Mouse (Mus musculus): ENCODE results near the gene Anp32b.

Anp32b gene

DNA sequence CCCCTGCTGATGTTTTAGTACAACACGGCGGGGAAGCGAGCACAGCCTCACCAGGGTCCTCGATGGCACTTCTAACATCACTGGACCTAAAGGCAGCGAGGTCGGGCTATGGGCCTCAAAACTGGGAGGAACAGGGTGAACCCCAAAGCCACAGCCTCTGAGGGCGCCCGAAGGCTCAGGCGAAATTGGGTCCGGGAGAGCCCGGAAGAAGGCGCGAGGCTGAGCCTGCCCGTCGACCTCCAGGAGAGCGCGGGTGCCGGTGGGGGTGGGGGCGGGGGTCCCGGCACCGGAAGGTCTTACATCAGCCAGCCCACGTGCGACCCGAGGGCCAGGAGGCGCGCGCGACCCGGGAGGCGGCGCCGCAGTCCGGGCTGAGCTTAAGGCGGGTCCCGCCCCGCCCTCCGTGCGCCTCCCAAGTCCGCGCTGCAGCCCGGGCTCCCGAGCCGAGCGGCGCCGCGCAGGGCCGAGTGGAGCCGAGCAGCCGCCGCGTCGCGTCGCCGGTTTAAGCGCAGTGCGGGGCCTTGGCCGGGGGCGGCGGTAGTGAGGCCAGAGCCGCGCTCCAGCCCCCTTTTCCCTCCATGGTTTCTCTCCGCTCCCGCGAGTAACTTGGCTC is at the start of gene Anp32b:
TSS of gene Anp32b (plus strand) at position 384 of the 613 bp plus-strand sequence.
- peak; percentile 78 for DNase-seq (ENCODE audit: low read depth, low spot score)

DNA sequence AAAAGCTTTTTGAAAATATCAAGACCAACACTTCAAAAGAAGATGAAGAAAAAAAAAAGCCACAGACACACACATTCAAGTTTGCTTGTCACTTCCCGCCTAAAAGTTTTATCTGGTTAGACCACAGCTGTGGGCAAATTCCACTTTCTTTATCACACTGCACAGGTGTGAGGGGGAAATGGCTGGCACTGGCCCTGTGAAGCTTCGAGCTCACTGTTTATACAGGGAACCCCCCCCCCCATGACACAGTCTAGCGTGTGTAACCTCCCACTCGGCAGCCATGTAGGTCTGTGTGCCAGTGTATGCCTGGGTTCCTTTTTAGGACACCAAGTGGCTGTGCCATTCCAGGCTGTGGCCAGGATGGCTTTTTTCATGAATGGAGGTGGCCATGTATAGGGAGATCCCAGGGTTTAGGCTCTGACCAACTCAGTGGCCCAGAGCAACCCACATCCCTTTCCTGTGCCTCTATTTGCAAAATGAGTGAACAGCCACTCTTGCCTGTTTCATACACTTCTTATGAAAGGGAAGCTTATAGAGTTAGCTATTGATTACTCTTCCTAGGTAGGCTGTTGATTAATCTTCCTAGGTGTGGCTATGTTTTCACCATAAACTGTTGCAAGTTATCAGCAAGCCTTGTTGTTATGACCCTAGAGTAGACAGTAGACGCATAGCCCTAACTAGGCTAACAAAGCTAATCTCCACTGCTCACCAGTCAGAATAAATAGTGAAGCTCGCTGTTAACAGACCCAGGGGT is 46.5 kb upstream of the Anp32b start:
- no peak for DNase-seq (ENCODE audit: low read depth, low spot score)

DNA sequence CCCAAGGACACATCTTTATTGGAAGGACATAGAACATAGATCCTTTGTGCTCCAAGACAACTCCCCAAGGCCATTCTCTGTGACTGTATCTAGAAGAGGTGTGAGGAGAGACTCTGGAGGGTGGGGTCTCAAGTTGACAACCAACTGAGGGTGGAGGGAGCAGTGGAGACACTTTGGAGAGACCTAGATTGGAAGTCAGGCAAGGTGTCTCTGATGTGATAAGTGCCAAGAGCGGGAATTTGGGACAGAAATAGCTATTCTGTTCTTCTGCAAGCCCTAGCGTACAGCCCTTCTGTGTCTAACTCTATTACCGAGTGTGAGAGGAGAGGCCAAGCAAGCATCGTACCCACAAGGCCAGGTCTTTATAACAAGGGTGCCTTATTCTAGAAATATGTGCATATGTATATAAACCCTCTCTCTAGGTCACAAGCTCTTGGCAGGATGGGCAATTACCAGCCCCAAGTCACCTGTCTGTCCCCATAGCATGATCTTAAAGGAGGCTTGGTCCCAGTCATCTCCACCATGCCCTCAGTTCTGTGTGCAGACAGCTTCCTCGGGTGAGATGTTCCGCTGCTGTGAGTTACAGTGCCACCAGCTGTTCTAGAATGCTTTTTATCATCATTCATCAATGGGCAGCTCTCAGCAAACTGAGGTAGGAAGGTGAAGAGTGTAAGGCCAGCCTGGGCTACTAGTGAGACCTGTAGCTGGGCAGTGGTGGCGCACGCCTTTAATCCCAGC is 43.6 kb upstream of the Anp32b start:
- no peak for DNase-seq (ENCODE audit: low read depth, low spot score)

DNA sequence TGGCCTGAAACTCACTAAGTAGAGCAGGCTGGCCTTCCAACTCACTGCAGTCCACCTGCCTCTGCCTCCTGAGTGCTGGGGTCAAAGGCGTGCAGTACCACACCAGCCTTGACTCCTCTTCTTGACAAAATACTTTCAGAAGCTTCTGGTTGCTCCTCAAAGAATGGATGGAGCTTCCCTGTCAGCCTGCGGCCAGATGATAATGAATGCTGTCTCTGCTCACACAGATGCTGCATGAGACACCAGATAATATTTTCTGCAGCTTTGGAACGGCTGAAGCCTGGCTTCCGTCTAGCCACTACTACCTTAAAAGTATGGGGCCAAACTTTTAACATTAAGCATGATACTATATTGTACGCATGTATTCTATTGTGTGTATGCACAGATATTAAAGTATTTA is 40.0 kb upstream of the Anp32b start:
- DNase-seq (ENCODE audit: low read depth, low spot score): no peak

DNA sequence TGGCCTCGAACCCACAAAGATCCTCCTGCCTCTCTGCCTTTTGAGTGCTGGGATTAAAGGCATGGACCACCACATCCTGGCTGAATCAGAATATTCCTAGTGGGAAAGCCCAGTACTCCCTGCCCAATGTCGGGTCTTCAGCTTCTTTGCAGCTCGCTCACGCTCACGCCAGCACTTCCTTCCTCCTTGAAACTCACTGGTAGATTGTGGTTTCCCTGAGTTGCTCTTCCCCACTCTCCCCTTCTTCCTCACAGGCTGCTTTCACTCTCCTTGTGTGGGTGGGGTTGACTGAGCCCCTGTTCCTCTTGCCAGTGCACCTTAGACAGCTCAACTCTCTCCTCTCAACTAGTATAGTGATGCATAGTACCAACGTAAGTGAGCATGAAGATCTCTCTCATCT is 39.2 kb upstream of the Anp32b start:
- no peak for DNase-seq (ENCODE audit: low read depth, low spot score)

DNA sequence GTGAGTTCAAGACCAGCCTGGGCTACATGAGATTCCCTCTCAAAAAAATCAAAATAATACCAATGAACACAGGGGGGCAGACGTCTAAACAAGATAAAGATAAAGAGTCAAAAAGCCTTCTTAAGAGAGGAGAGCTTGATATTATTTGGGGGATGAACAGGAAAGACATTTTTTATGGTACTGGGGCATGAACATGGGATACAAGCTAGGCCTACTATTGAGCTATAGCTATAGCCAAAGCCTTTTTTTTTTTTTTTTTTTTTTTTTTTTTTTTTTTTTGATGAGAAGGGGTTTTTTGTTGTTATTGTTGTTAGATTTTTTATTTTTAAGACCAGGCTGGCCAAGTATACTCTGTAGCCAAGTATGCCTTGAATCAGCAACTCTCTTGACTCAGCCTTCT is 38.6 kb upstream of the Anp32b start:
- no peak for DNase-seq (ENCODE audit: low read depth, low spot score)

DNA sequence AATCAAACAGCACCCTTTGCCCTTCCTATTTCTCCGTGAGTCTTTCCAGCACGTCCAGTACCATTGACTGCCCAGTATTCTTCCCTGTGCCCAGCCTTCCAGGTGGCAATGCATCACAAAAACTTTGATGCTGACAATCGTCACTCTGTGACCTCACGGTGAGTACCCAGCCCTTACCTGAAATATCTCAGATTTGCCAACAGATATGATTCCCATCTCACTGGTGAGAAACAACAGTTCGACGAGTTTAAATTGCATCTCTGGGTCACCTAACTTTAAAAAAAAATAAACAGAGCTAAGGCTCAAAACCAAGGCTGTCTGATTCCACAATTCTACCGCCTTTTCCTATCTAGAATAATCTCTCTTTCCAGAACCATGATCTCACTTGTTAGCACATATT is 37.3 kb upstream of the Anp32b start, which contains the start of gene Hemgn:
TSS of gene Hemgn (minus strand) at position 101 of the 400 bp plus-strand sequence.
- no peak for DNase-seq (ENCODE audit: low read depth, low spot score)

DNA sequence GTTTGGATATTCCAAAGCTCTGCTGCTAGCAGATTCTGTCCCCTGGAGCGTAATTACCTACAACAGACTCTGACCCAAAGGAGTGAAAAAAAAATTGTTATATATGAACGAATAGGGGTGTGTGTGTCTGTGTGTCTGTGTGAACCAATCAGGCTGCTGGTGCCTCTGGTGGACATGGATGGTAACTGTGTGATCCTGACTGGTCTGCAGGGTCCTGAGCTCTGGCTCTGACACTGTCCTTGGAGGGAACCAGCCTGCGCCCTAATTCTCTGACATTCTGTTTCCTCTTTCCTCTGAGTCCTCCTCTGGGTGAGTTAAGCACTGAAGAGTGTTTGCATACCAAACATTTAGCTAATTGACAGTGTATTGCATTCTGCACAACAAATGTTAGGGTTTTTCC is 33.2 kb upstream of the Anp32b start:
- peak; percentile 15 for DNase-seq (ENCODE audit: low read depth, low spot score)

DNA sequence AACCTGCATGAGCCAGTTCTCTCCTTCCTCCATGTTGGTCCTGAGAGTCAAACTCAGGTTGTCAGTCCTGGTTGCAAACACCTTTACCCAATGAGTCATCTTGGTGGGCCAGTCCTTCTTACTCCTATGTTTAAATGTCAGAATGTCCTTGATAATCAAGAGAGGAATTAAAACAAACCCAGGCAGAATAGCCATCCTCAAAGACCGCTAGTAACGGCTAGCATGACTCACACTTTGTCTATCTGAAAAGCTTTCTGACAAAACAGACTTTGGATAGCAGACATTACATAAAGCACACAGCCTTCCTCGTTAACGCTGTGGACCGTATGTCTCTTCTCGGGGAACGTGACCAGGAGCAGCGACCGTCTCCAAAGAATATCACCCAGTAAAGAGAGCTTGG is 31.9 kb upstream of the Anp32b start:
- no peak for DNase-seq (ENCODE audit: low read depth, low spot score)

DNA sequence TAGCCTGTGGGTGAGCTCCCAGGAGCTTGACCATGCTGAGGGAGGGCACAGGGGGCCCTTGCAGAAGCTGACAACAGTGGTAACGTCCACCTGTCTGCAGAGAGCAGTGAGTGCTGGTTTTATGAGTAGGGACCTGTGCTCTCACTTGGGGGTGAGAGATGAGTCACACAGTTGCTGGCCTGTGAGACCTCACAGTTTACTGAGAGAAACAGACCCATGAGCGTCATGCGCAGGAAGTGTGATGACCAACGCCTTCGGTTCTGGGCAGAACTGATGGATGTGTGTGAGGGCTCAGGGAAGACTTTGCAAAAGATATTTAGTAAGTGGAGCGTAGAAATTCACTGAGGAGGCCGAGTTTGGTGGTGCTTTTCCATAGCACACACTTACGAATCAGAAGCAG is 28.1 kb upstream of the Anp32b start:
- no peak for DNase-seq (ENCODE audit: low read depth, low spot score)

DNA sequence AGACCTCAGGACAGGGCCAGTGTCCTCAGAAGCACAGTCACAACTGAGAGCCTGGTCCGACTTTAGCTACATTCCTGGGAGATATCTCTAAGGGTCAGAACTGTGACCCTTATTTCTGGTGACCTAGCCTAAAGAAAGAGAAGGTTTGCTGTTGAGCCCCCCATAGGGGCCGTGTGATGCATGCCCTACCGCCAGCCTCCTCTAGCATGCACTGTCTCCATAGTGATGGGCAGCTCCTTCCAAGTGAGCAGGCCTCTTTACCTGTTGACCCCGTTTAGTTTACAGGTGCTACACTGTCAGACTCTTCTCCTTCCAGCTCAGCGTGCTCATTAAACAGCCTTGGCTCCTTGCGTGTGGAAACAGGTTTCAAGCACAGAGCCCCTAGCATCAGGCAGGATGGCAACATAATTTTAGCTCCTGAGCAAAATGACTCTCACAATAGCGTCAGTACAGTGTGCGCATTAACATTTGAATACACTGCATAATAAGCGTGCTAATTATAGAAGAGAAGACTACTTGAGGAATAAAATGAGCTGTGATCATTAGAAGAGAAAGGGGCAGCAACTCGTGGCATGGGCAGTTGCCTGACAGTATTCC is 21.7 kb upstream of the Anp32b start:
- no peak for DNase-seq (ENCODE audit: low read depth, low spot score)

DNA sequence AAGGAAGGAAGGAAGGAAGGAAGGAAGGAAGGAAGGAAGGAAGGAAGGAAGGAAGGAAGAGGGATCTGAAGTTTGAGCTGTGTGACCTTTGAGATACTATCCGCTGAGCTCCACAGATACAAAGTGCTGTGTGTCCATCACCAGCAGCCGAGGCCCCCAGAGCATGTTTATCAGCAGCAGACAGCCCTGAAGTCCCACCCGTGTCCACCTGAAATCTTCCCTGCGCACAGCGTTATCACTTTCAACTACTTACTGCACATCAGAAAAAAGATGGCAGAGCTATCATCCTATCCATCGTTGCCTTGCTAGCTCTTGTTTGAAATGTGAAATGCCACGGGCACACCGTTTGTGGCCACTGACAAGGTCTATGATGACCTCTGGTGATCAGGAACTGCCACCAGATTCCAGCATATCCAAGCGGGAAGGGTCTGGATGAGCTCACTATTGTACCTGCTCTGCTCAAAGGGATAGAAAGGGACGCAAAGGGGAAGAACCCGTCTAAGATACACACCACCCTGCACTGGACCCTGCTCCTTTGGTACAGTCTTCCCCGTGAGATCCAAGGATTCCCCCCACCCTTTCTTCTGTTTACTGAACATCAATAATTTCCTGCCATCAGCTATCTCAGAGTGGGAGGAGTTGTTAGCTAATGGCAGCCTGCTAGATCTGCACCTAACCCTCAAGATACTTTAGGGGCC is 18.2 kb upstream of the Anp32b start:
- DNase-seq (ENCODE audit: low read depth, low spot score): no peak

DNA sequence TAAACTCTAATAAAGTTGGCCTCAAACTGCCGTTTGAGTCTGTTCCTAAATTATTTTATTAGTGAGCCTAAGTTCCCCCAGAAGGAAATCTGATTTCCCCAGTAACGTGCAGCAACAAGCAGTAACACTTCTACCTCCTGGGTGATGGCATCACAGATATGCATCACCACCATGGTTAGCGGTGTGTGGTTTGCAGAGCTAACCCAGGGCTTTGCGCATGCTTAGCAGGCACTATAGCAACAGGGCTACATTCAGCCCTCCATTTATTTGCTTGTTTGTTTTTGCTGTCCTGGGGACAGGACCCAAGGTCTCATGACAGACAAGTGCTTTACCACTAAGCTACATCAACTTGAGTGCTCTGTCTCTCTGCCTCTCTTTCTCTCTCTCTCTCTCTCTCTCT is 8.2 kb upstream of the Anp32b start:
- DNase-seq (ENCODE audit: low read depth, low spot score): no peak

DNA sequence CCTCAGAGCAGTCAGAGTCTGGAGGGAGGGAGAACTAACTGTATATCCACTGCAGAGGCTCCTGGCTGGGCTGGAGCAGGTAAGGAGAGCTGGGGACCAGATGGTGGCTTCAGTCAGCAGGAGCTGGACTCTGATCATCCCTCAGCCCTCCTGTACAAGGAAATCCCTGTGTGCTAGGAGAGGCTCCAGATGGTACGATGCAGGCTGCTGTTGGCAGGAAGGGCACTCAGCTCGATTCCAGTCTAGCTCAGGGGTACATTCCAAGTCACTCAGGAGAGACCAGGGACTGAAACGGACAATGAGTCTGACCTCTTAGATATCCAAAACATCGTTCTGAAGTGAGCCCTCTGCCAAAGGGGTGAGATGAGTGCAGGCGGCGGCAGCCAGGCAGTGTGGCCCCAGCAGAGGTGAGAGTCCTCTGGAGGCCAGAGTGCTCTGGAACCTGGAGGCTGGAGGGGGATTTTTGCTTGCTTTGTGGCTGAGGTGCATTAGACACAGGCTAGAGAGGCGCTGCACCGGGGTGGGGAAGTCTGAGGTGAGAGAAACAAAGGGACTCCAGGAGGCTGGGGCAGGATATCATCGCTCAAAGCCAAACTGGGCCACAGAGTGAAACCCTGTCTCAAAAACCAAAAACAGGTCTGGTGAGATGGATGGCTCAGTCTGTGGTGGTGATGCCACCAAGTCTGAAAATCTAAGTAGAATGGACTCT is 5.3 kb upstream of the Anp32b start:
- no peak for DNase-seq (ENCODE audit: low read depth, low spot score)

DNA sequence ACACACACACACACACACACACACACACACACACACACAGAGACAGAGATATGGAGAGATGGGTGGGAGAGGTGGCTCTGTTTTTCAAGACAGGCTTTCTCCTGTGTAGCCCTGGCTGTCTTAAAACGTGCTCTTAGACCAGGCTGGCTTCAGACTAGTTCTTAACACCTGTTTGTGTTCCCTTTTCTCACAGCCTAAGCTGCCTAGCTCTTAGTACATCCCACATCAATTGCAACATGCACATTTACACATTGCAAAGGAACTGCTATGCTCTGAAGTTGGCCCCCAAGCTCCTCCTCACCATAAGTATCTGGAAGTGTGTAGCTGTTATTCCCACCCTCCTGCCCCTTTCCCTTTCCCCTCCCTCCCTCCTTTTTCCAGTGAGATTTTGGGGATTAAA is 3.2 kb upstream of the Anp32b start:
- no peak for DNase-seq (ENCODE audit: low read depth, low spot score)

DNA sequence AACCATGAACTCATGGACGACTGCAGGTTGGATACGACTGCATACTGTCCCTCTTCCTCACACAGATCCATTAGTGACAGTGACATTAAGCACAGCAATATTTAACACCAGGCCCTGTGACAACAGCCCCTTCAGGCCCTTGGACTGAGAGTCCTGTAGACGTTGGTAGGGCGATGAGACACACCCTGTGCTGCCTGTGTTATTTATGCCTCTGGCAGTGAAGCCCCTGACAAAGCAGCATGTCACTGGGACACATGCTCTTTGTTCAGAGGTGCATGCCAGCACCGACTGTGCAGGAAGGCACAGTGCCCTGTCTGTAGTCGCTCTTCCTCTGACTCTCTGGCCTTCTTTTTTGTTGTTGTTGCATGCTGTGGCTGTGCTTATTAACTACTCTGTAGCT is 1.8 kb upstream of the Anp32b start:
- DNase-seq (ENCODE audit: low read depth, low spot score): no peak

DNA sequence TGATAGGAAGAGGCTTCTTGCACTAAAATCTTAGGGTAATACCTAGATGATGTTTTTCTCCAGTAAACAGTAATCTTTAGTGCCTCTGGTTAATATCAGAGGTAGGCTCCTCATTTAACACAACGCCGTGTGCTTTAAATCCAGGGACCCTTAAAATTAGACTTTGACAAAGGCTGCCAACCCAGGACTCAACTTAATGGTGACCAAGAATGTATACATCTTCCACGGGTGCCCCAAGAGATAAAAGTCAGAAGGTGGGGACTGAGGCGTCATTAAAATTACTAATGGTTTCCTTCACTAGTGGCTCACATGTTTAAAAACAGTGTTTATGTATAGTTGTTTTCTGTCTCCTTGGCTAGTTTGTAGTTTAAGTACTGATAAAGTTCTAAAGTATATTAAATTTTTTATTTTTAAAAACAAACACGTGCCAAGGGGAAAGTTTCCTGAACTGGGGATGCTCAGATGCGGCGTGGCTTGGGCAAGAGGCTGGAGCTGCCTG is 633 bp upstream of the Anp32b start:
- no peak for DNase-seq (ENCODE audit: low read depth, low spot score)

DNA sequence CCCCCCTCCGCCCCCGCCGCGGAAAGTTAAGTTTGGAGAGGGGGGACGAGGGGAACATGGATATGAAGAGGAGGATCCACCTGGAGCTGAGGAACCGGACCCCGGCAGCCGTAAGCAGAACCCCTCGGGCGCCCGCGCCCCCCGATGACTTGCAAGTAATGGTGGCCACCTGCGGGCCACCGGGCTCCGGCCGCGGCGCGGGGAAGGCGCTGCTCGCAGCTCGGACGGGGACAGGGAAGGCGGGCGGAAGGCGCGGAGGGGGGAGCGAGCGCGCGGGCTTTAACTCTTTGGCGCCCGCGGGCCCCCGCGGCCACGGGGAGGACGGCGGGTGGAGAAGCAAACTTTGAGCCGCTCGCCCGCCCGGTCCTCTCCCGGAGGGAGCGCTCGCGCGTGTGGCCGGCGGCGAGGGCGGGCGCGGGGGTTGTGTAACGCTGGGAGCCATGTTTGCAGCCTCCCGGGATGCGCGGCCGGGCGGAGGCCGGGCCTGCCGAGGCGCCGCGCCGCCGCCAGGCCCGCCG is 597 bp downstream of the Anp32b start:
- no peak for DNase-seq (ENCODE audit: low read depth, low spot score)

DNA sequence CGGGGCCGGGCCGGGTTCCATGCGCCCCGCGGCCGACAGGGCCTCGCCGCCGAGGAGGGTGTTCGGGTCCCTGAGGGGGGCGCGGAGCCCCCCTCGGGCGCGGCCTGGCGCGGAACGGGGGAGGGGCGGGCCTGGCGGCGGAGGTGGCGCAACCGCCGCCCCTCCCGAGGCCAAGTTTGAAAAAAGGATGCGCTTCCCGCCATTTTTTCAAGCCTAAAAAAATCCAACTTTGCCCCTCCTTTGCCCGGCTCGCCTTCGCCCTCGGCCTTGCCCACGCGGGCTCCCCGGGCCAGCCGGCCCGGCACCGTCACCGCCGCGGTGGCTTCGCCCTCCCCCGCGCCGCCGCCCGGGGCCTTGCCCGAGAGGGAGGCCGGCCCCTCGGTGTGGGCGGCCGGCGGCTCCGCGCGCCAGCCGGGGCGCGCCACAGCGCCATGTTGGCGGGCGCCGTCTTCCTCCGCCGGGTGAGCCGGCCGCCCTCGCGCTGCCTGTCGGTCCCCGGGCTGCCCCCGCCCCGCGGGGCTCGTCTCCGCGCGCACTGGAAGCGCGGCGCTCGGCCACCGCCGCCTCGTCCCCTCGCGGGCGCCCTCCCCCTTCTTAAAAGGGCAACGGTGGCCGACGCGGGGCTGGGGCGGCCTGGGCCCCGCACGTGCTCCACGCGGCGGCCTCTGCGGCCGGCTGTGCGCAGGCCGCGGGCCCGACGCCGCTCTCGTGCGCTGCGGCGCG is 1.2 kb downstream of the Anp32b start:
- peak; percentile 54 for DNase-seq (ENCODE audit: low read depth, low spot score)

DNA sequence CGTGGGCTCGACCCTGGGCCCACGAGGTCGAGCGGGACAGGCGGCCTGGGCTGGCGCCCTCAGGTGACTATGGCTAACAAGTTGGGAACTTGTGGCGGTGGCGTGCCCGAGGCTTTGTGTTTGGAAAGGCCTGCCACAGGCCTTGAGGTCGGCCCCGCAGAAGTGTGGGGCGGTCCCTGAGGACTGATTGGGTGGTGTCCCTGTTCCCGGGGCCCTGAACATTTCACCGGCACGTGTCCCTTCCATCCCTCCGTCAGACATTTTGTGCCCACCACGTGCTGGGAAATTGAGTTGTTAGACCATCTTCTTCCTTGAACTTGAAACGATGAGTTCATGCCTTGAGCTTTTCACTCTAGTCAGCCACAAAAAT is 1.8 kb downstream of the Anp32b start:
- peak; percentile 76 for DNase-seq (ENCODE audit: low read depth, low spot score)

Measured in 3T3-L1 (cell line).